Mouse (Mus musculus) left cerebral cortex, postnatal 4 days (tissue): ENCODE measurements around the gene Dnajc5. TPM values are rescaled to one million over a fixed set of nuclear protein-coding genes. Genes with fewer than 3 reads are reported as not detected.

ENCODE experiments used
- DNase-seq: peaks from one replicate; pipeline ENCODE4 v3.0.0-alpha.2; 2022
- intact Hi-C: fragments of 180-260 bp; cut with DNase I; formaldehyde crosslinking; loops from one replicate; pipeline ENCODE4 v1.15.1; 2025
- total RNA-seq, 2 experiments: library from RNA; stranded (reverse); gene quantifications; 2 replicates each; pipeline ENCODE4 v1.2.3; 2021

Dnajc5 gene
- total RNA-seq, 2 experiments from 2014 or later, result 288 to 305 TPM

DNA sequence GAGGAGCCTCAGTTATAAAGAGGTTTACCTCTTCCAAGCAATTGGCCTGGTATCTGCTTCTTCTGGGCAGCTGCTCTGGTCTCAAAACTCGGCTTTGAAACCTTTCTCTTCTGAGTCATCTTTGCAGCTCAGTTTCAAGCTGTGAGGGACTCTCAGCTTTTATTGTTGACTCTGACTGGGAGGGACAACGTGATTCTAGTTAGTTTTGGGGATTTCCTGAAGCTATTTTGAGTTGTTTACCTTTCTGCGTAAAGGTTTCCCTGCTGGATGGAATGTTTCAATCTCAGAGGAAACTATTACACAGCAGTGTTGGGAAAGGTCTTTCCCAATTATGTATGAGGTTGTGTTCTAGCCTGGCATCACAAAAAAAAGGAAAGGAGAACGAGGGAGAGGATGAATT lies 21.6 kb upstream of the Dnajc5 start:
- intact Hi-C loops, result loop anchor here (5.0 kb wide), 2 partner anchors 91 to 106 kb away; no protein-coding TSS in a partner anchor
- DNase-seq, result no peak

DNA sequence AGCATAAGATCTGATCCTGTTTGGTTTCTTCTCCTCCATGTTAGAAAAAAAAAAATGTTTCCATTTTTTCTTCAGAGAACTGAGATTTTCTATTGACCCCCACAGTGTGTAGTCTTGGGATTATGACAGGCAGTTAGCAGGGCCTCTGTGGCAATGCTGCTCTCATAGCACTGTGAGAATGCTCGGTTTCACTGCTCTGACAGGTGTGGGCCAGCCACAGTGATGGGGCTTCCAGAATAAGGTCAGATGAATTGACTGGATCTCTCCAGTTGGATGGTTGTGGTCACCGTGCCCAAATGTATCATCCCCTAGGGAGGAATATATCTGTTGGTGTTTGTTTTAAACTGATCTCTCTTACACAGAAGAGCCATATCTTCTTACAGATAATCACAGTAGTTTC lies 11.1 kb upstream of the Dnajc5 start:
- no peak for DNase-seq
- intact Hi-C loops, result no loop called here

DNA sequence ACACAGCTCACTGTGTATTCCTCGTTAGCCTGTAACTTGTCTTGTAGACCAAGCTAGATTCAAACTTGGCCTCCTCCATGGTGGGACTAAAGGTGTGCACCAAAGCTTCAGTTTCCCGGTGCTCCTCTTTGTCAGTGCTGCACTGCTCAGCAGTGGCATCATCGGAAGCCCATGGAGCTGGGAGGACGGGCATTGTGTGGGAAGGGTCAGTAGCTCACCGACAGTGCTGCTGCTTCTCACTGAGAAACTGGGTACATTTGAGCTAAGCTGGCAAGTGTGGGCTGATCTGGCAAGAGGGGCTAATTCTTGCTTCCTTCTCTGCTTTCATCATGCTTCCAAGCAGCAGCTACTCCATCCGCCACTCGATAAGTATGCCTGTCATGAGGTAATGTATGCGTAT lies 9.1 kb upstream of the Dnajc5 start:
- DNase-seq, result no peak
- intact Hi-C loops, result no loop called here

DNA sequence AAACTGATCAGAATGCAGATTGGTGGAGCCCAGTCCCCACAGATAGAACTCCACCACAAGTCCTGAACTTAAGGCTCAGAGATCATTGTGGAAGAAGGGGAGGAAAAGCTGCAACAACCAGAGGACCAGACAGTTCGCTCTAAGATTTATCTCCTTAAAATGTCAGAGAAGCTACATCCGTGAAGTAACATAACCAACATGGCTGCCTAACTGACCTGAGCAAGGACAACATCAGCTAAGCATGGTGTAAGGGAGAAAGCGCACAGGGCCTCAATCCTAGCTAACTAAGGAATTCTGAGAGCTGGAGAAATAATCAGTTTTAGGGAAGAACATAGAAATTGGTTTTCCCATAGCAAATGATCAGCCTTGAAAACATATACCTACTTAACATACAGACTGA lies 1.1 kb upstream of the Dnajc5 start:
- intact Hi-C loops, result no loop called here
- no peak for DNase-seq

DNA sequence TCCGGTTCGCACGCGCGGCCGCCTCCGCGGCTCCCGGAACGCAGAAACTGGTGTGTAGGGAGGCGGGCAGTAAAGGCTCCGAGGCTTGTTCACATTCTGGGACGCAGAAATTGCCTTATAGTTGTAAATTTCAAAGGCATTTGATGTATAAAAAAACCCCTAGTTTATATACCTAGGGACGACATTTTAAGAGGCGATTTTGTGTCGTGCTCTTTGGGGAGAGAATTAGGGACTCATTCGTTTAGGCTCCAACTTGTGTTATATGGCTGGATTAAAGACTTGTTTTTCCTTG lies 597 bp downstream of the Dnajc5 start:
- no peak for DNase-seq
- intact Hi-C loops, result no loop called here

DNA sequence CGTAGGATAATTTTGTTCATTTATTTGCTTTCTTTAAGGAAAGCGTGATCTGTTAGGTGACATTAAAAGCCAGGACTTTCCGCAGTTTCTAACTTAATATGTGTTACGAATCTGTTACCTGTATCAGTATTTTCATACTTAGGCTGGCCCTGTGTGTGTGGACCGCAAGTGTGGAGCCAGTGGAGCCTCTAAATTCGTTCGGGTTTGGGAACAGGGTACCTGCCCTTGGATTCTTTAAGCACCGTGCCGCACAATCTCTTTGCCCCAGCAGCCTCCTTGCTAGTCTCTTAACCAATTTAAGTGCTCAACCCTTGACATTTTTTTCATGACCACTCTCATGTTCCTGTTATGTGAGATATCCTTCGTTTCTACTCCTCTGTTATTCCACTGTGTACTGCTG lies 1.2 kb downstream of the Dnajc5 start:
- DNase-seq, result no peak
- intact Hi-C loops, result no loop called here

DNA sequence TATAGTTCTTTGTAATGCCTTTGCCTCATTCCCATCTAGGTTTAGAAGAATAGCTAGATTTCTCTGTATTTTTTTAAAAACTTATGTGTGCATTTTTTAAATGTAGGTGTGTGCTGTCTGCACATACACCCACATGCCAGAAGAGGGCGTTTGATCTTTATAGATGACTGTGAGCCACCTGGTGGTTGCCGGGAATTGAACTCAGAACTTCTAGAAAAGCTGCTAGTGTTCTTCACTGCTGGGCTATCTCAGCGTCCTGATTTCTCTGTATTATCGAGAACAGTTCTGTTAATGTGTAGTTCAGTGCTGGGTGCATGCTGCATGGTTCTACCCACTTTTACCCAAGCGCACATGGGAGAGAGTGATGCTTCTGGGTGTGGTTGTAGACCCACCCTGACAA lies 2.5 kb downstream of the Dnajc5 start:
- DNase-seq, result peak; percentile 20
- intact Hi-C loops, result no loop called here

DNA sequence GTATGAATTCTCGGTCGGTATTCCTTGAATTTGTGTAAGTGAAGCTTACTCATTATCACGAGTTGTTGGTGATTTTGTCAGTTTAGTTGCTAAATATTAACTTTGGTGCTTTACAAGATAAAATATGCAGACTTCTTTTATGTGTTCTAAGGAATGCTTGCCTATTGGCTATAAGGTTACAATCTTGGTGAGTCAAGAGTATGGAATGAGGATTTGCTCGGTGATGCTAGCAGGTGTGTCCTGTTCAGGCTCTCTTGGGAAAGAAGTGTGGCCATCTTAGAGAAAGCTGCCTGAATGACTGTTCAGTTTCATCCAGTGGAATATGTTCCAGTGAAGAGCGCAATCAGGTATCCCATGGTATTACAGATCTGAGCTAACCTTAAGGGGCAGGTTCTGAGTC lies 5.2 kb downstream of the Dnajc5 start:
- DNase-seq, result no peak
- intact Hi-C loops, result no loop called here

DNA sequence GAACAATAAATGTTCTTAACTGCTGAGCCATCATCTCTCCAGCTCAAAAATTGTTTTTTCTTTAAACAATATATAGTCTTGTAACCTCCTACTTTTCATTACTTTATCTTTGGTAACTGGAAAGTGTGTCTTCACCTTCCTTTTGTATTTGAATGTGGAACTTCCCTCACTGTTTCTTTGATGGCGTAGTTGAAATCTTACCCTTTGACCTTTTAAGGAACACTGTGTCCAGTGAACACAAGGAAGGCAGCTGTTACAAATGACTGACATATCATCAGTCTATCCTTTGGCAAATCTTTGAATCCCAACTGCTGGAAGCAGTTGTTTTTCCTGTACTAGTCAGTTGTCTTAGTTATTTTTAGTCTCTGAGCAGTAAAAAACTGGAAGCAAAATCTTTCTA lies 8.8 kb downstream of the Dnajc5 start:
- no peak for DNase-seq
- intact Hi-C loops, result no loop called here

DNA sequence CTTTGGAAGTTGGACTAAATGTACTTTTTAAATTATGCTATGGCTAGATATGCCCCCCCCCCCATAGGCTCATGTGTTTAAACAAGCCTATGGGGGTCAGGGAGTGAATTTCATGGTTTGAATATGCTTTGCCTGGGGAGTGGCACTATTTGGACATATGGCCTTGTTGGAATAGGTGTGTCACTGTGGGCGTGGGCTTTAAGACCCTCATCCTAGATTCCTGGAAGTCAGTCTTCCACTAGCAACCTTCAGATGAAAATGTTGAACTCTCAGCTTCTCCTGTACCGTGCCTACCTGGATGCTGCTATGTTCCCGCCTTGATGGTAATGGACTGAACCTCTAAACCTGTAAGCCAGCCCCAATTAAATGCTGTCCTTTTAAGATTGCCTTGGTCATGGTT lies 12.3 kb downstream of the Dnajc5 start:
- DNase-seq, result no peak
- intact Hi-C loops, result no loop called here

DNA sequence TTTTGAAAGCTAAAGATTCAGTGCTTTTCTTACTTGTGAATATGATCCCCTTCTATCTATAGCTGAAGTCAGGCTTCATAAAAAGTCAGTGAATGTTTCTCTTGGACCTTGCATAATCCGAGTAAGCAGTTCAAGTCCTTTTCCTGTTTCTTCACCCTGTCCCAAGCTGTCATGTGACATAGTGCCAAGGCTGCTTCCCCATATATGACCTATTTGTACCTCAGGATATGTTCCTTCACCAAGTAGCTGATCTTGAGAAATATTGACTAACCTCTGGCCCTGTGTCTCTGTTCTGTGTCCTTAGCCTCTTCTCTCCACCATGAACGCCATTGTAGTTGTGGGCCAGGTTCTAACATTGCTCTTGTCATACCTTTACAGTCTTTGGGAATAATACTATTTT lies 16.1 kb downstream of the Dnajc5 start:
- intact Hi-C loops, result no loop called here
- no peak for DNase-seq

DNA sequence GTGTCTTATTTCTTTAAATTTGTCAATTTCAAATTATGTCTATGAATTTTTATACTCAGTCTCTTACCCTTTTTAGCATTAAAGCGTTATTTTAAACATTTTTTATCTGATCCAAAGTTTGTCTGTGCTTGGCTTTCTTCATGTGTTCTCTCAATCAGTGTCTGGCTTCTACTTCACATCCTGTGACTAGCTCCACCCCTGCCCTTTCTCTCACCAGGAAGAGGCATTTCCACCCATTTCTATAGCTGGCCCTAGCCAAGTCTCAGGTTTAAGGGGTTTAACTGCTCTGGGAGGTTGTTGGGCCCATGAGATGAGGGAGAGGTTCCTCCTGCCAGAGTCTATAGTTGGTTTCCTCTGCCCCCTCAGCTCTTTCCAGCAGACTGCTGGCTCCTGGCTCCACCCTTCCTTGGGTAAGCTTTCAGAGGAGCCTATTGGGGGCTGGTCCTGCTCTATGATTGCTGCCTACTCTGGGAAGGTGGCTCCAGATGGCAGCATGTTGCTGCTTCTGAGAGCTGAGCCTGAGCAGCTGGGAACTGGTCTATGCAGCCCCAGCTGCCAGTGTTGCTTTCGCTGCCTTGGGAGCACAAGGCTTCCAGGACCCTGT lies 17.3 kb downstream of the Dnajc5 start:
- intact Hi-C loops, result no loop called here
- peak; percentile 70 for DNase-seq

DNA sequence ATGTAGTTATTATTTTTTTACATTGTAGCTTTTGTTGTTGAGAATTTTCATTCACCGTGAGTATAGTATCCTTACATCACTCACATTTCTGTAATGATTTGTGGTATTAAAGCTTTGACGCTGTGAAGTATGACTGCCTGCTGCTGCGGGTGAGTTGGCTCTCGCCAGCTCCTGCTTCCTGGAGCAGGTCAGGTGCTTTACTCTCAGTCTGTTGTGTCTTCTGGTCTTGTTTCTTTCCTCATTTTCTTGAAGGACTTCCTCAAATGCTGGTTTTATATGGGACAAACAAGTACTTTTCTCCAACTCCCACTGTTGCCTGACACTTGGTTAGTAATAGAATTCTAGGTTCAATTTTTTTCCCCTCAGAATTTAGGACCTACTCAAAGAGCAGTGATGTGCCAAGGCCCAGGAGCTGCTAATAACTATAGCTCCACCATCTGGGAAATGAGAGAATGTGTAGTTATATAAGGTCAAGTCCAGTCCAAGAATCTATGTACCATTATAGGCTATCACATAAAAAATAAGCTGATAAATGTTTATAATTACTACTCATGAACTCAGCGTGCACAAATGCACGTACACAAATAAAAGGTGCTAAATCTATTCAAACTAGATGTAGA lies 21.6 kb downstream of the Dnajc5 start:
- DNase-seq, result no peak
- intact Hi-C loops, result no loop called here

DNA sequence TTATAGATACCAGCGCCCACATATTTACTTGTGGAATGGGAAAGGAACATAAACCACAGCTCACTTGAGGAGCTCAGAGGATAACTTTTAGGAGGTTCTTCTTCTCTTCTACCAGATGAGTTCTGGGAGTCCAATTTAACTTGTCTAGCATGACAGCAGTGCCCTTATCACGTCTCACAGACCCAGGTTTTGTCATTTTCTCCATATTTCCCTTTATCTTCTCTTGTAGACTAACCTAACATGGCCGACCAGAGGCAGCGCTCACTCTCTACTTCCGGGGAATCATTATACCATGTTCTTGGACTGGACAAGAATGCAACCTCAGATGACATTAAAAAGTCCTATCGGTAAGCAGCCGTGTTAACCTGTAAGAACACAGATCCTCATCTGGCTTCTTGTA lies 25.9 kb downstream of the Dnajc5 start:
- no peak for DNase-seq
- intact Hi-C loops, result no loop called here

DNA sequence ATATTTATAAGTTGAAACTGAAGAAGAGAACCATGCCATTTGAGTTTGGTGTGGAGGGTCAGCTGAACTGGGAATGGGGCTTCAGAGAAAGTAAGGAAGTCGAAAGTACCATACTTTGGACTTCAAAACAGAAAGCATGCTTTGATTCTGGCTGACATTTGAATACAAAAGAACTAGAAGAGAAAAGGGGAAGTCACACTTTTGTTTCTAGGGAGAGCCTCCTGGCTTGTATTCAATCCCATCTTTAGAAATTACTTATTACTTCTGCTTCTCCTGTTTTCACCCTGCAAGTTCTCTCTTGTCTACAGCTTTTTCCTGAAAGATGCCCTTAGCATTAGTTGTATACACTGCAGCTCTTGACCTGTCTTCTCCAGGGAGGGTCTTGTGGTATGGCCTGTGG lies 27.9 kb downstream of the Dnajc5 start:
- intact Hi-C loops, result no loop called here
- DNase-seq, result no peak

DNA sequence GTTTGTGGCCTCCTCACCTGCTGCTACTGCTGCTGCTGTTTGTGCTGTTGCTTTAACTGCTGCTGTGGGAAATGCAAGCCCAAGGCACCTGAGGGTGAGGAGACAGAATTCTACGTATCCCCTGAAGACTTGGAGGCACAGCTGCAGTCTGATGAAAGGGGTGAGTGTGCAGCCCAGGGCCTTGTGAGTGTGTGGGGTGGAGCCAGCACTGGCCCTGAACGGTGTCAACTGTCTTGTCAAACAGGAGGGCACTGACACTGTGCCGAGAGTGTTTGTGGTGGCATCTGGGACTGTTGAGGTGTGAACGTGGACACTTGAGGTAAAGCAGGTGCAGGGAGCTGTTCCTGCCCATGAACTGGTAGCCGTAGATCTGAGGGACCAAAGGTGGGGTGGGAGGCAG lies 28.4 kb downstream of the Dnajc5 start:
- no peak for DNase-seq
- intact Hi-C loops, result no loop called here

DNA sequence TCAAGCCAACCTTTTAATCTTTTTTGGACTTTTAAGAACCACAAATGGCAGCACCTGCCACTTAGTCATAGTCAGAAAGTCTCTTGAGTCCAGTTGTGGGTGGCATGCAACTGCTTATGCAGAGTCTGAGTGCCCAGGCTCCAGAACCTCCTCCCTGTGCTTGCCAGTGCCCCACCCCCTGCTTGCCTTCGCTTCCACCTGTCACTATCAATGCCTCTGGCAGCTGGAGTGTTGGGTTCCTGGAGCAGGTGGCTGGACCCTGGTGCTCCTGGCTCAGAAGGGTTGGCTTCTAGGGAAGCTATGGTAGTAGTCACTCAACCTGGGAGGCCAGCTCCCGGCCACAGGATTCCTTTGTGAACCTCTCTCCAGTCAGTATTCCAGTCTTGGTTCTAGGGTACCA lies 29.9 kb downstream of the Dnajc5 start:
- intact Hi-C loops, result no loop called here
- no peak for DNase-seq

DNA sequence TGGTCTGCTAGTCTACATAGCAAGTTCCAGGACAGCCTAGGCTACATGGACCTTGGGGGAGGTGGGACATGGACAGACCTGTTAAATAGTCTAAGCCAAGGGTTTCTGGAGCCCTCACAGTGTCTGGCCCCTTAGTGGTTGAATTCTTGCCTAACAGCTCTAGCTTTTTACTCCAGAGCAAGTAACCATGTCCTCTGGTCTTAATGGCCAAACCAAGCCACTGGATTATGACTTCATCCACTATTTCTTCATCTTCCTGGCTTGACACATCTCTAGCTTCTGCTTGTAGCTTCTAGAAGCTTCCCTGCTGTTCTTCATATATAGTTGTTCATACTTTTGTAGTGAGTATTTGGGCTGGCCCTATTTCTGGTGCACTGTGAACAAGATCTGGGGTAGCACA lies 33.5 kb downstream of the Dnajc5 start:
- DNase-seq, result no peak
- intact Hi-C loops, result no loop called here

DNA sequence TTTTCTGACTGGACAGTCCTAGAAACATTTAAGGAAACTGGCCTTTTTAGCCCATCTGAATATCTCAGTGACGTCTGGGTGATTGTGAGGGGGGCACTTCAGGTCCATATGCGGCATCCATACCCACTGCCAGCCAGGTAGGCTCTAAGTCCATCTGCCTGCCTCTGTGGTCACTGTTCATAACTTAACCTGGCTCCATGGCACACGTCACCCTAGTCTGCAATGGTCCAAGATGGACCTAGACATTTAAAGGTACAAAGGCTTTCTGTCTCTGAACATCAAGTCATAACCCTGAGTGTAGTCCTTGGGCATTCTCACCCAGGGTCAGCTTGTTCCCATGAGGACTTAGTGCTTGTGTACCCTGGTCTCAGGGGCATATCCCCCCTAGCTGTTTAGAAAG lies 47.1 kb downstream of the Dnajc5 start:
- DNase-seq, result no peak
- intact Hi-C loops, result no loop called here

DNA sequence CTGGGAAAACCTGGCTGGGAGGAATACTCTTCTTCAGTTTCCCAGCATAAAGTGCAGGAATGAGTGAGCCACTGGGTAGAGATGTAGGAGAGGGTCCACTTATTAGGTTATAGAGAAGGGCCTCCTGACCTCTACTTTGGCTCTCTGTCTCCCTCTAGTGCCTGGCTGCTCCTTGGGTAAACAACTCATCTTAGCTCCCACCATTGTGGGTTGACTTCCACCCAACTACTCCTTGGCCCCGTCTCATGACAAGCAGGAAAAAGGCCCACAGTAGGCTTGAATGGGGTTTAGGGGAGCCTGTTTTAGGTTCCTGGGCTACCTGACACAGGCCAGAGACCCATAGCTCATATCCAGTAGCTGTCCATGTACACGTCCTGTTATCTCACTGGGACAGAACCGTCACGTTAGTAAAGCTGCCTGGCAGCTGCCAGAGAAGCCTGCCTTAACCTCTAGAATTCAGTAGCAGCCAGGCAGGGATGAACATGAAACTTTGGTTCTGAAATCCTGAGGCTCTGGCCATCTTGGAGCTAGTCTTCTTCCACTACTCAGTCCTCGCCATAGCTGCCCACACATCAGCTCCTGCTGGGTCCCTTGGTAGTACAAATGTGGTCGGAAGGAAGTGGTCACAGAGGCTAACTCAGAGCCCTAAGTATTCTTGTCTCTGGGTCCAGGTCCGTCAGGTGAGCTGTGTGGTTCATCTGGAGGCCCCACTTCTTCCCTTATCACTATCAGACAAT lies 48.2 kb downstream of the Dnajc5 start:
- DNase-seq, result peak; percentile 53
- intact Hi-C loops, result no loop called here

DNA sequence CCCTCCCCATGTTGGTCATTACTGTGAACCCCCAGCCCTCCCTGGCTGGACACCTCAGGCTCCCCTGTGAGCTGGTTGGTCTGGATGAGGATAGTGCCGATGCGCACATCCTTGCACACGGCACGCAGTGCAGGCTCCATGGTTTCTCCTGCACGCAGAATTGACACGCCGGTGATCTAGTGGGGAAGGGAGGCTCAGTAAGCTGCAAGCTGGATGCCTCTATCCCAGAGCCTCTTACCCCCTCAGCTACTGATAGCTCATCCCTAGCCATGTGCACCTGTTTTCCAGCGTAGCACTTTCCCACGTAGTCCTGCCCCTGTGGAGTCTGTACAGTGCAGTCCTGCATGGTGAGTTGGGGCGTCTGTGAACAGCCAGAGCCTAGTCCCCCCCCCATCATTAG lies 49.6 kb downstream of the Dnajc5 start:
- intact Hi-C loops, result no loop called here

DNA sequence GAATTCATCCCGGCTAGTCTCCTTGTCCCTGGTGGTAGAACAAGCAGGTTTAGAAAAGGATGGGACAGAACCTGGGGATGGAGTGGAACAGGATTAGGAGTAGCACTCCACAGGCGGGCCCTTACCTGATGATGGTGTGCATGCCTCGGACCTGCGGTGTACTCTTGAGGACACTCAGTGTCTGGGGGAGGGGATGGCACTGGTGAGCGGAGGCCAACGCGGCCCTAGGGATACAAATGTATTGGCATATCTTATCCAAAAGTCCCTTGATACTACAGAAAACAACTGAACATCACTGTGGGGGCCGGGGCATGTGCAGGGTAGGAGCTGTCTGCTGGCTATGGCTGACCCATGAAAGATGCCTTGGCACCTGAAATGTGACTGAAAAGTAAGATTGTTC lies 50.1 kb downstream of the Dnajc5 start:
- intact Hi-C loops, result no loop called here
- no peak for DNase-seq

More for the DNA sequence above, 49.6 kb downstream of the Dnajc5 start:
- no peak for DNase-seq
